23 mouse cellular contexts compared by ENCODE assay signal in the genomic region with DNA sequence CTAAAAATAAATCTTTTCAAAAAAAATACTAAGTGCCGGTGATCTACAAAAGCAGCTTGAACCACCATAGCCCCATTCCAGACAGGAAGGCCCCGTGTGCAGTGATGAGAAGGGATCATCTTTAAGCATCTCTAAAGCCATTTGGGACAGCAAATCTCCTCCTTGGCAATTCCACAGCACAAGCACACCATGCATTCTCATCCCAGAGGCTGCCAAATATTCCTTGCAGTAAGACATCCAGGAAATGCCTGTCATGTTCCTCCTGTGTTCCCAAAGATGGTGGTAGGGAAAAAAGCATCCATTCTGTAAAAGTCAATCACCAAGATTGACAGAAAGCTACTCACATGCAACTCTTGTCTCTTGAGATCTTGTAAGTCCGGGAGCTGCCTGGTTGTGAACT. TPM values are rescaled to one million over a fixed set of nuclear protein-coding genes. Genes with fewer than 3 reads are reported as not detected.
DNase-seq lines count a peak whose midpoint lies in the region; ATAC-seq and TF ChIP-seq lines count a peak whose summit lies in the region.
"Had no signal": no experiment of that assay in that cellular context is flagged by ENCODE, and none has a peak within 500 bp of the region (broad histone marks: within the 10 kb centered on the region; RNA-seq: fewer than 3 reads in every experiment).

No protein-coding gene starts in this region.

- TF ChIP-seq EP300 in lung, postnatal 0 days (IDR thresholded peaks at IDR 0.05): no peak

- WGBS in cerebellum, adult 2 months: 41% methylated on average over 3 of the region's 3 CpGs
- 71% methylated on average over 3 of the region's 3 CpGs for WGBS in forebrain, postnatal 0 days
- WGBS in forebrain, embryonic 16.5 days: 77% methylated on average over 3 of the region's 3 CpGs
- 77% methylated on average over 3 of the region's 3 CpGs for WGBS in lung, postnatal 0 days

- H3K27me3 ChIP-seq in cerebellum, adult 2 months (ENCODE audit: control insufficient read depth, insufficient read depth, low read length): no peaks in the 10 kb centered on the region
- H3K27me3 ChIP-seq in forebrain, postnatal 0 days (ENCODE audit: insufficient read depth, low read length): no peaks in the 10 kb centered on the region
- no peaks in the 10 kb centered on the region for H3K27me3 ChIP-seq in forebrain, embryonic 16.5 days (replicated peaks; ENCODE audit: control insufficient read depth, insufficient read depth, low read length)
- H3K27me3 ChIP-seq in lung, postnatal 0 days (replicated peaks; ENCODE audit: insufficient read depth, low read length): no peaks in the 10 kb centered on the region
- H3K27me3 ChIP-seq: embryonic facial prominence, embryonic 13.5 days; embryonic facial prominence, embryonic 15.5 days; forebrain, embryonic 13.5 days; Patski had no signal

- no peaks in the 10 kb centered on the region for H3K36me3 ChIP-seq in forebrain, postnatal 0 days (ENCODE audit: insufficient read depth)
- H3K36me3 ChIP-seq in forebrain, embryonic 16.5 days (ENCODE audit: control insufficient read depth, insufficient read depth): no peaks in the 10 kb centered on the region
- no peaks in the 10 kb centered on the region; the same call in 1 of the 2 replicates for H3K36me3 ChIP-seq in lung, postnatal 0 days (ENCODE audit: insufficient read depth, low read length)
- H3K36me3 ChIP-seq: G1E had no signal

- no peak for TF ChIP-seq CTCF in cerebellum, adult 2 months (IDR thresholded peaks at IDR 0.05; ENCODE audit: borderline replicate concordance, insufficient read depth, low read depth, low read length)
- TF ChIP-seq CTCF in forebrain, postnatal 0 days (IDR thresholded peaks at IDR 0.05; ENCODE audit: low read depth): no peak
- no peak for TF ChIP-seq CTCF in lung, postnatal 0 days (IDR thresholded peaks at IDR 0.05)

- ATAC-seq in forebrain, postnatal 0 days: peak; percentile 18; the same call in 1 of the 2 replicates
- no peak for ATAC-seq in forebrain, embryonic 16.5 days
- no peak for ATAC-seq in lung, postnatal 0 days
- ATAC-seq: activated CD4-positive, CD25-positive, alpha-beta regulatory T cell, adult 4 months; CD4-positive, CD25-positive, alpha-beta regulatory T cell, adult 4 months; forebrain, embryonic 13.5 days; Patski had no signal

- no peak overlapping the region for H3K4me2 ChIP-seq in forebrain, postnatal 0 days (ENCODE audit: low read depth)
- H3K4me2 ChIP-seq in forebrain, embryonic 16.5 days (ENCODE audit: low read length): no peak overlapping the region
- H3K4me2 ChIP-seq in lung, postnatal 0 days (replicated peaks; ENCODE audit: low read depth, low read length): peak overlapping the region; percentile 19; the same call in 1 of the 2 replicates
- H3K4me2 ChIP-seq: embryonic facial prominence, embryonic 13.5 days; embryonic facial prominence, embryonic 15.5 days; forebrain, embryonic 13.5 days had no signal

- H3K9me3 ChIP-seq in forebrain, postnatal 0 days (ENCODE audit: low read length): no peaks in the 10 kb centered on the region
- H3K9me3 ChIP-seq in forebrain, embryonic 16.5 days (ENCODE audit: control insufficient read depth, low read length): no peaks in the 10 kb centered on the region
- H3K9me3 ChIP-seq in lung, postnatal 0 days (ENCODE audit: low read length): no peaks in the 10 kb centered on the region
- H3K9me3 ChIP-seq: embryonic facial prominence, embryonic 13.5 days; embryonic facial prominence, embryonic 15.5 days had no signal

- no peak overlapping the region for H3K9ac ChIP-seq in forebrain, postnatal 0 days
- no peak overlapping the region for H3K9ac ChIP-seq in forebrain, embryonic 16.5 days (replicated peaks; ENCODE audit: low read depth, low read length)
- H3K9ac ChIP-seq in lung, postnatal 0 days (replicated peaks; ENCODE audit: low read depth): no peak overlapping the region
- H3K9ac ChIP-seq: embryonic facial prominence, embryonic 13.5 days; embryonic facial prominence, embryonic 15.5 days; forebrain, embryonic 13.5 days had no signal

- no peak for TF ChIP-seq POLR2A in cerebellum, adult 2 months (IDR thresholded peaks at IDR 0.05; ENCODE audit: borderline replicate concordance, insufficient read depth, low read length)

- H3K27ac ChIP-seq in cerebellum, adult 2 months (ENCODE audit: insufficient read depth, low read length): peak overlapping the region; percentile 4; the same call in 1 of the 2 replicates
- H3K27ac ChIP-seq in forebrain, postnatal 0 days (ENCODE audit: low read depth, low read length): no peak overlapping the region
- H3K27ac ChIP-seq in forebrain, embryonic 16.5 days (ENCODE audit: low read length): no peak overlapping the region
- peak overlapping the region; percentile 51; the same call in 1 of the 2 replicates for H3K27ac ChIP-seq in lung, postnatal 0 days (ENCODE audit: low read length)
- H3K27ac ChIP-seq: embryonic facial prominence, embryonic 13.5 days; embryonic facial prominence, embryonic 15.5 days; forebrain, embryonic 10.5 days; forebrain, embryonic 13.5 days had no signal

- H3K4me3 ChIP-seq in cerebellum, adult 2 months (replicated peaks; ENCODE audit: insufficient read depth, low read depth, low read length): no peak overlapping the region
- no peak overlapping the region for H3K4me3 ChIP-seq in forebrain, postnatal 0 days (ENCODE audit: low read depth, low read length)
- H3K4me3 ChIP-seq in forebrain, embryonic 16.5 days (replicated peaks; ENCODE audit: low read length): no peak overlapping the region
- H3K4me3 ChIP-seq in lung, postnatal 0 days (ENCODE audit: low read depth, low read length): no peak overlapping the region
- H3K4me3 ChIP-seq: embryonic facial prominence, embryonic 13.5 days; embryonic facial prominence, embryonic 15.5 days; erythroblast, embryonic 14.5 days; forebrain, embryonic 10.5 days; forebrain, embryonic 13.5 days had no signal

- DNase-seq in cerebellum, adult 2 months: peak; percentile 31 to 68
- DNase-seq in cerebellum, postnatal 10 days: no peak
- DNase-seq in forebrain, postnatal 0 days: no peak
- DNase-seq in lung, postnatal 0 days (ENCODE audit: low spot score): no peak
- no peak for DNase-seq in lung, postnatal 4 days
- DNase-seq: adrenal gland, adult 8-10 months; adrenal gland, postnatal 14 days; adrenal gland, postnatal 36 days; B cell, adult 2 months; cerebellum, adult 11 months; cerebellum, adult 9-10 months; cerebellum, postnatal 36 days; embryo, embryonic 11 days had no signal

- H3K4me1 ChIP-seq in cerebellum, adult 2 months (ENCODE audit: control insufficient read depth, insufficient read depth, low read length): peaks cover 37% of the 10 kb centered on the region
- H3K4me1 ChIP-seq in forebrain, postnatal 0 days (ENCODE audit: insufficient read depth): peaks cover 5% of the 10 kb centered on the region; the same call in 1 of the 2 replicates
- H3K4me1 ChIP-seq in forebrain, embryonic 16.5 days (replicated peaks; ENCODE audit: control insufficient read depth, insufficient read depth, low read length): peaks cover 8% of the 10 kb centered on the region
- H3K4me1 ChIP-seq in lung, postnatal 0 days (ENCODE audit: insufficient read depth, low read depth, low read length): no peaks in the 10 kb centered on the region; the same call in 1 of the 2 replicates

RNA-seq across cellular contexts. Expression of gene Chst15, which starts 47.4 kb away (rescaled TPM):
- 15.4 and 17.2 TPM in 2 replicates for polyA plus RNA-seq in cerebellum, adult 2 months (2012; rRNA removed)
- 19.3 and 20.5 TPM in 2 replicates for total RNA-seq in forebrain, postnatal 0 days (2014; rRNA removed)
- polyA plus RNA-seq in forebrain, postnatal 0 days (2015; fragmentation: Nextera tagmentation; extraction: Ambion mirVana): 7.2 and 12.8 TPM in 2 replicates
- 22.8 and 23.7 TPM in 2 replicates for polyA plus RNA-seq in forebrain, embryonic 16.5 days (2015; fragmentation: Nextera tagmentation; extraction: Ambion mirVana)
- polyA plus RNA-seq in lung, postnatal 0 days (2015; fragmentation: Nextera tagmentation; extraction: Ambion mirVana): 13.1 and 14.1 TPM in 2 replicates
- polyA plus RNA-seq: G1E had no signal

Comparison
In these comparisons a context has a peak if more than half of its experiments do, and no peak if none do; other contexts are left out.
1. DNase-seq: peak in cerebellum, adult 2 months (2 of 2); none in cerebellum, postnatal 10 days (0 of 2), forebrain, postnatal 0 days (single experiment), lung, postnatal 0 days (single experiment) and lung, postnatal 4 days (0 of 2).
2. H3K27ac ChIP-seq: peak in cerebellum, adult 2 months (single experiment) and lung, postnatal 0 days (single experiment); none in forebrain, postnatal 0 days (single experiment) and forebrain, embryonic 16.5 days (single experiment).